Mouse (Mus musculus) limb, embryonic 12.5 days (tissue): Measurements from ENCODE around the gene Dock1. TPM values are rescaled to one million over a fixed set of nuclear protein-coding genes. Genes with fewer than 3 reads are reported as not detected.

ENCODE experiments used
- ATAC-seq: fragments of 200-750 bp; cut with Nextera tagmentation; 2 replicates; pipeline ENCODE4 v1.8.0; 2017; ENCODE audit warnings: low read depth, moderate TSS enrichment; ENCODE audit not compliant: insufficient number of reproducible peaks, insufficient read depth, low FRiP score, low TSS enrichment
- H3K27ac ChIP-seq: fragments of 300-500 bp; sonication (generic); 2 replicates; pipeline ENCODE4 v1.5.1; 2016; ENCODE audit warnings: mild to moderate bottlenecking, moderate library complexity
- H3K27me3 ChIP-seq: fragments of 300-500 bp; sonication (generic); 2 replicates; pipeline ENCODE4 v1.6.1; 2016; ENCODE audit warnings: mild to moderate bottlenecking, moderate library complexity
- H3K36me3 ChIP-seq: fragments of 300-500 bp; sonication (generic); 2 replicates; pipeline ENCODE4 v1.6.1; 2016; ENCODE audit warnings: mild to moderate bottlenecking, moderate library complexity
- H3K4me1 ChIP-seq: fragments of 300-500 bp; sonication (generic); replicated peaks from 2 replicates; pipeline ENCODE4 v1.6.1; 2016
- H3K4me2 ChIP-seq: fragments of 300-500 bp; sonication (generic); 2 replicates; pipeline ENCODE4 v1.6.1; 2016; ENCODE audit warnings: mild to moderate bottlenecking, moderate library complexity
- H3K4me3 ChIP-seq: fragments of 300-500 bp; sonication (generic); replicated peaks from 2 replicates; pipeline ENCODE4 v1.5.1; 2016; ENCODE audit warnings: mild to moderate bottlenecking
- H3K9ac ChIP-seq: fragments of 300-500 bp; sonication (generic); replicated peaks from 2 replicates; pipeline ENCODE4 v1.6.1; 2016; ENCODE audit warnings: mild to moderate bottlenecking, moderate library complexity
- H3K9me3 ChIP-seq: fragments of 300-500 bp; sonication (generic); 2 replicates; pipeline ENCODE4 v1.6.1; 2016; ENCODE audit warnings: mild to moderate bottlenecking, moderate library complexity
- WGBS: fragments of 180-500 bp; shearing (Covaris S2); methylation state at CpG from one replicate; pipeline ENCODE4 v1.1.7; 2016; 5-methylcytosine and 5-hydroxymethylcytosine counted together
- polyA plus RNA-seq: library from polyadenylated mRNA; unstranded; fragments of >200 nt; fragmentation: Nextera tagmentation; extraction: Ambion mirVana; gene quantifications from 2 replicates; pipeline ENCODE4 v1.2.1, GENCODE M21; 2016

Gene Dock1
- polyA plus RNA-seq, 1 experiment from 2014 or later = 47.9 TPM

- Histone ChIP-seq H3K4me3 (no peak overlapping the region), H3K9ac (no peak overlapping the region), H3K4me2 (no peak overlapping the region), H3K27me3 (no peaks in the 10 kb centered on the region), H3K27ac (no peak overlapping the region), H3K4me1 (0 out of 2 replicates have a peak, but pooled peaks cover 2% of the 10 kb centered on the region), H3K9me3 (no peaks in the 10 kb centered on the region), H3K36me3 (peaks cover 10% of the 10 kb centered on the region; the same call in 1 of the 2 replicates)
- WGBS = 88% methylated on average over 3 of the region's 3 CpGs
- ATAC-seq = no peak
Observed at GRCm38 (mm10) chr7:134990244-134990643, 319.8 kb downstream of the Dock1 start.

- Histone ChIP-seq H3K9me3 (no peaks in the 10 kb centered on the region), H3K36me3 (peaks cover 10% of the 10 kb centered on the region; the same call in 1 of the 2 replicates), H3K4me2 (no peak overlapping the region), H3K27ac (no peak overlapping the region), H3K27me3 (no peaks in the 10 kb centered on the region), H3K4me3 (no peak overlapping the region), H3K9ac (no peak overlapping the region), H3K4me1 (0 out of 2 replicates have a peak, but pooled peaks cover 2% of the 10 kb centered on the region)
- ATAC-seq = no peak
- 45% methylated on average over 2 of the region's 2 CpGs for WGBS
Observed at GRCm38 (mm10) chr7:134990911-134991310, 320.5 kb downstream of the Dock1 start.

DNA sequence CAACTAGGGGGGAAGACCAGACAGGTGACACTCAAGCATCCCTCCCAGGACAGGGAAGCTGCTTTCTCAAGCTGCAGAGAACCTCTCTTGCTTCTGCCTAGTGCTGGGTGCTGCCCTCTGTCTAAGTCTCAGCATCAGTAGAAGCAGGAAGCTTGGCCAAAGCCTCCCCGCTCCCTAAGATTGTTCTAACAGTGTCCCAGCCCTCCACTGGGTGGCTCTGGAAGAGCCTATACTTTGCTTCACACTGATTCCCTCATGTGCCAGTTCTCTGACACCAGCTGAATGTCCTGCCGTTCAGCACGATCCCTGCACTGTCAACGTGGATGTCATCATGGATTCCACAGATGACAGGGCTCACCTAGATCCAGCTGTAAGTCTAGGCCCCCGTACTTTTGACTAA, 324.5 kb downstream of the Dock1 start:
- H3K27ac ChIP-seq = no peak overlapping the region
- 84% methylated on average over 5 of the region's 5 CpGs for WGBS
- H3K36me3 ChIP-seq = peaks cover 22% of the 10 kb centered on the region
- no peaks in the 10 kb centered on the region for H3K9me3 ChIP-seq
- 0 out of 2 replicates have a peak, but pooled peaks cover 6% of the 10 kb centered on the region for H3K4me1 ChIP-seq
- H3K27me3 ChIP-seq = no peaks in the 10 kb centered on the region
- no peak overlapping the region for H3K9ac ChIP-seq
- ATAC-seq = no peak
- no peak overlapping the region for H3K4me2 ChIP-seq
- no peak overlapping the region for H3K4me3 ChIP-seq

DNA sequence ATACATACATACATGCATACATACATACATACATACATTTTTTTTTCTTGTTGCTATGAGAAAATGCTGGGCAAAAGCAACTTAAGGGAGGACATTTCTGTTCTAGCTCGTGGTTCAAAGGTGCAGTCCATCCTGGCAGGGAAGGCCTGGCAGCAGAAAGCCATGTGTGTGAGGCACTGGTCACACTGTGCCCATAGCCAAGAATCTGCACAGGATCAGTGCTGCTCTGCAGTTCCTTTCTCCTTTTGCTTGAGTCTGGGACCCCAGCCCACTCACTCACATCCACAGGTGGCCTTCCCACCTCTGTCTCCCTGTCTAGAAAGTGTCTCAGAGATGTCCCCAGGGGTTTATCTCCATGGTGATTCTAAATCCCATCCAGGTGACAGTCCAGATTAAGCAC, 331.8 kb downstream of the Dock1 start:
- Histone ChIP-seq H3K4me2 (no peak overlapping the region), H3K9me3 (no peaks in the 10 kb centered on the region), H3K36me3 (peaks cover 23% of the 10 kb centered on the region), H3K4me3 (no peak overlapping the region), H3K27me3 (no peaks in the 10 kb centered on the region), H3K9ac (no peak overlapping the region), H3K4me1 (peaks cover 33% of the 10 kb centered on the region), H3K27ac (no peak overlapping the region)
- ATAC-seq = no peak
- WGBS = 67% methylated on average over 1 of the region's 1 CpGs

DNA sequence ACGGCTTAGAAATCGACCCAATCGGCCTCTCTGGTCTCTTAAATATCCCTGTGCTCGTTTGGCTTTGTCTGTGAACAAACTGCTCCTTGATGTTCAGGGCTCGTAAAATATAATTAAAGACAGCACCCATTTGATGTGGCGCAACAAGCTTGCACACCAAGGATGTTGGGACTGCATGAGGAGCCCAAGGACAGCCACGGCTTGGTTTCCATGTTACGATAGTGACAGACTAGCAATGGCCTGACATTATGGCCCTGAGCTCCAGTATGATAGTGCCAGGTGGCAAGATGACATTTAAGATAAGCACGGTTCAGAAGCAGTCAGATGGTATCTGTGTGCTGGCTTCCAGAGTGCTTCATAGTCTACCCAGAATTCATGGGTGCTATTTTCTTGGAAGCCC, 332.4 kb downstream of the Dock1 start:
- H3K4me3 ChIP-seq = no peak overlapping the region
- H3K9ac ChIP-seq = no peak overlapping the region
- no peak overlapping the region for H3K27ac ChIP-seq
- peak; percentile 47; the same call in 1 of the 2 replicates for ATAC-seq
- H3K27me3 ChIP-seq = no peaks in the 10 kb centered on the region
- H3K36me3 ChIP-seq = peaks cover 23% of the 10 kb centered on the region
- H3K4me2 ChIP-seq = no peak overlapping the region
- WGBS = 20% methylated on average over 9 of the region's 9 CpGs
- H3K4me1 ChIP-seq = peaks cover 33% of the 10 kb centered on the region
- H3K9me3 ChIP-seq = no peaks in the 10 kb centered on the region

GRCm38 (mm10) chr7:135005964-135006560, 335.6 kb downstream of the Dock1 start:
- no peaks in the 10 kb centered on the region for H3K27me3 ChIP-seq
- H3K4me1 ChIP-seq = peaks cover 29% of the 10 kb centered on the region
- H3K9ac ChIP-seq = no peak overlapping the region
- no peak overlapping the region for H3K27ac ChIP-seq
- no peak overlapping the region for H3K4me3 ChIP-seq
- ATAC-seq = no peak
- no peaks in the 10 kb centered on the region for H3K9me3 ChIP-seq
- peaks cover 5% of the 10 kb centered on the region for H3K36me3 ChIP-seq
- WGBS = 32% methylated on average over 7 of the region's 7 CpGs
- H3K4me2 ChIP-seq = no peak overlapping the region

DNA sequence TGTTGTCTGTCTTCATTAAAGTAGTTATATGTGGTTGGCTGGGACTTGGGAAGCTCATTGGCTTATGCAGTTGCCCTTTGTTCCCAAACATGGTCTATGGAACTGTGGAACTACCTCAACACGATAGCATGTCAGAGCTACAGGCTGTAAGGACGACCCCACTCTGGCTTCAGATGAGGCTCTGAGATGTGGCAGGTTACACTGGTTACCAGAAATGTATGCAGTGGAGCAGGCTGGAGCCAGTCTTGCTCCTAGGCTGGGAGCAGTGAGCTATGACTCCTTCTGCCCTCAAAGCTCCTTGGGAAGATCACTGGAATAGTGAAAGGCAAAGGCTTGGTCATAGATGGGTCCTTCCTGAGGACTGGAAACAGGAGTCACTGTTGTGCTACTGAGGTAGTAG, 337.6 kb downstream of the Dock1 start:
- no peak overlapping the region for H3K4me3 ChIP-seq
- H3K27ac ChIP-seq = no peak overlapping the region
- no peaks in the 10 kb centered on the region for H3K9me3 ChIP-seq
- H3K36me3 ChIP-seq = peaks cover 3% of the 10 kb centered on the region; the same call in 1 of the 2 replicates
- H3K4me2 ChIP-seq = no peak overlapping the region
- H3K9ac ChIP-seq = no peak overlapping the region
- H3K27me3 ChIP-seq = no peaks in the 10 kb centered on the region
- peaks cover 12% of the 10 kb centered on the region; the same call in 1 of the 2 replicates for H3K4me1 ChIP-seq
- ATAC-seq = no peak
- 88% methylated on average over 2 of the region's 2 CpGs for WGBS

GRCm38 (mm10) chr7:135010997-135011396, 340.5 kb downstream of the Dock1 start:
- no peaks in the 10 kb centered on the region for H3K9me3 ChIP-seq
- peaks cover 3% of the 10 kb centered on the region; the same call in 1 of the 2 replicates for H3K4me1 ChIP-seq
- H3K4me3 ChIP-seq = no peak overlapping the region
- H3K4me2 ChIP-seq = no peak overlapping the region
- H3K36me3 ChIP-seq = peaks cover 3% of the 10 kb centered on the region; the same call in 1 of the 2 replicates
- H3K27me3 ChIP-seq = no peaks in the 10 kb centered on the region
- 88% methylated on average over 2 of the region's 2 CpGs for WGBS
- no peak overlapping the region for H3K27ac ChIP-seq
- no peak overlapping the region for H3K9ac ChIP-seq
- no peak for ATAC-seq

DNA sequence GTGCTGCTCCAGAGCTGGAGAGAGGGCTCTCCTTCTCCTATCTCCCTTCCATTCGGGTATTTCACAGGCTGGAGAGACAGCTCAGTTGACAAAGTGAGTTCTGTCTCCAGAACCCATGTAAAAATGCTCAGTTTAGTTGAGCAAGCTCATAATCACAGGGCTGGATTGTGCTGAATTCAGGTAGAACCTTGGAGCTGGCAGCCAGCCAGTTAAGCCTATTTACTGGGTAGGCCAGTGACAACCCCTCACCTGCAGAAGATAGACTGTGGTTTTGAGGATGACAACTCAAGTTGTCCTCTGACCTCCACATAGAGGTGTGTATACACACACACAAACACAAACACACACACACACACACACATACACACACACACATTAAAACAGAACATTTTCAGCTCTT, 347.1 kb downstream of the Dock1 start:
- Histone ChIP-seq H3K36me3 (no peaks in the 10 kb centered on the region), H3K27me3 (no peaks in the 10 kb centered on the region), H3K27ac (no peak overlapping the region), H3K4me2 (no peak overlapping the region), H3K4me1 (no peaks in the 10 kb centered on the region), H3K9ac (no peak overlapping the region), H3K4me3 (no peak overlapping the region), H3K9me3 (no peaks in the 10 kb centered on the region)
- WGBS = 71% methylated on average over 1 of the region's 1 CpGs
- no peak for ATAC-seq

DNA sequence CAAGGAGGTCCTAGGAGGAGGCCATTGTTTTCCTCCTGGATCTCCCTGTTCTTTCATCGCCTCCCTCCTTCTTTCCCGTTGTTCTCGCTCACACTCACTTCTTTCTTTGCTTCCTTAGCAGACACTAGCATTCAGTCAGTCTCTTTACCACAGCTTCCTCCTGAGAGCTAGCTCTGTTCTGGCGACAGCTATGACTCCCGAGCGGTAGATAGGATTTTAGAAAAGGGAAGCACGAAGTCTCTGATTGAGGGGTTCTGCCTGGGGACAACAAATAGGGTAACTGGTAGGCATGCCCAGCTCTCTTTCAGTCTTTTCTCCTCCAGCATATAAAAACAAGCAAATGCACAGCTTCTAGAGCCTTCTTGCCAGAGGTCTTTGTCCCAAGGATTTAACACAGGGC, 350.3 kb downstream of the Dock1 start:
- Histone ChIP-seq H3K9ac (no peak overlapping the region), H3K9me3 (no peaks in the 10 kb centered on the region), H3K27ac (no peak overlapping the region), H3K27me3 (no peaks in the 10 kb centered on the region), H3K4me1 (no peaks in the 10 kb centered on the region), H3K4me2 (no peak overlapping the region), H3K36me3 (no peaks in the 10 kb centered on the region), H3K4me3 (no peak overlapping the region)
- WGBS = 91% methylated on average over 7 of the region's 7 CpGs
- ATAC-seq = no peak

DNA sequence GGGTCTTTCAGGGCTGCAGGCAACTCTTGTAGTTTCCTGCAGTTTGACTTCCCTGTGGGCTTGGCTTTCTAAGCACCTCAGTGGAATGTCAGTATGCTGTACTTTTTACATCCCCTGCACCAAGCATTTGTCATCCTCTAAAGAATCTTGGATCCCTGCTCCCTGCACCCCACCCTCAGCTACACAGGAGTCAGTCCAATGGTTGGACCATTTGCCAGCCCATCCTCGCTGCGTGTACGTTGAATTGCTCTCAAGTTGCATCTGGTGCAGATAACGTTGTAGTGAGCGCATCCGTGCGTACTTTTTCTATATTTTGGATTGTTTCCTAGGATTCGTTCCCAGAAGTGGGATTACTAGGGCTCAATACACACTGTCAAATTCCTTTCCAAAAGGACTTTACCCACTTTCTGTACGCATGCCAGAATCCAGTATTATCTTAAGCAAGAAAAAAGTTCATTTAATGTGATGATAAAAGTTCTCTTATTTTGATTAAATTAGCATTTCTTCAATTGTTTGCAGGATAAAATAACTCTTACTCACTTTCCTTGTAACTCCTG, 351.2 kb downstream of the Dock1 start:
- Histone ChIP-seq H3K9ac (no peak overlapping the region), H3K4me3 (no peak overlapping the region), H3K4me2 (no peak overlapping the region), H3K27me3 (no peaks in the 10 kb centered on the region), H3K27ac (no peak overlapping the region), H3K36me3 (no peaks in the 10 kb centered on the region), H3K9me3 (no peaks in the 10 kb centered on the region), H3K4me1 (no peaks in the 10 kb centered on the region)
- ATAC-seq = no peak
- WGBS = 94% methylated on average over 9 of the region's 9 CpGs

- no peaks in the 10 kb centered on the region for H3K9me3 ChIP-seq
- WGBS = 92% methylated on average over 5 of the region's 5 CpGs
Observed at GRCm38 (mm10) chr7:135024531-135024930, 354.1 kb downstream of the Dock1 start.

More at GRCm38 (mm10) chr7:135024531-135024930, 354.1 kb downstream of the Dock1 start:
- no peak overlapping the region for H3K27ac ChIP-seq
- no peak overlapping the region for H3K4me2 ChIP-seq
- no peak for ATAC-seq
- H3K27me3 ChIP-seq = no peaks in the 10 kb centered on the region
- no peaks in the 10 kb centered on the region for H3K36me3 ChIP-seq
- no peaks in the 10 kb centered on the region for H3K4me1 ChIP-seq
- no peak overlapping the region for H3K9ac ChIP-seq
- no peak overlapping the region for H3K4me3 ChIP-seq
